Mouse (Mus musculus) liver, postnatal 0 days (tissue): ENCODE data around the gene Snapc3.

ENCODE experiments used
- CTCF ChIP-seq: sonication (generic); IDR thresholded peaks from 2 replicates; pipeline ENCODE4 v1.5.1; 2016; ENCODE audit warnings: antibody characterized with exemption, low read depth
- EP300 ChIP-seq: IDR thresholded peaks from 2 replicates; pipeline ENCODE4 v1.6.1; 2016; ENCODE audit warnings: antibody characterized with exemption, low read depth, mild to moderate bottlenecking

- TF ChIP-seq CTCF (no peak), EP300 (no peak)
Measured at GRCm38 (mm10) chr4:83438116-83438515, 20.6 kb downstream of the Snapc3 start.
